Mouse (Mus musculus): Measurements from ENCODE around the gene Klhl5.

The Klhl5 gene

GRCm38 (mm10) chr5:65204726-65205125, 97.4 kb downstream of the Klhl5 start:
- no peak for DNase-seq

GRCm38 (mm10) chr5:65213321-65213720, 106.0 kb downstream of the Klhl5 start:
- DNase-seq, result peak; percentile 13 to 35
